Mouse (Mus musculus): Measurements from ENCODE around the gene Wfikkn1. TPM values are rescaled to one million over a fixed set of nuclear protein-coding genes. Genes with fewer than 3 reads are reported as not detected.

Gene Wfikkn1
- total and polyA plus RNA-seq, 3 experiments = 0.19 to 0.53 TPM; not detected in 1

DNA sequence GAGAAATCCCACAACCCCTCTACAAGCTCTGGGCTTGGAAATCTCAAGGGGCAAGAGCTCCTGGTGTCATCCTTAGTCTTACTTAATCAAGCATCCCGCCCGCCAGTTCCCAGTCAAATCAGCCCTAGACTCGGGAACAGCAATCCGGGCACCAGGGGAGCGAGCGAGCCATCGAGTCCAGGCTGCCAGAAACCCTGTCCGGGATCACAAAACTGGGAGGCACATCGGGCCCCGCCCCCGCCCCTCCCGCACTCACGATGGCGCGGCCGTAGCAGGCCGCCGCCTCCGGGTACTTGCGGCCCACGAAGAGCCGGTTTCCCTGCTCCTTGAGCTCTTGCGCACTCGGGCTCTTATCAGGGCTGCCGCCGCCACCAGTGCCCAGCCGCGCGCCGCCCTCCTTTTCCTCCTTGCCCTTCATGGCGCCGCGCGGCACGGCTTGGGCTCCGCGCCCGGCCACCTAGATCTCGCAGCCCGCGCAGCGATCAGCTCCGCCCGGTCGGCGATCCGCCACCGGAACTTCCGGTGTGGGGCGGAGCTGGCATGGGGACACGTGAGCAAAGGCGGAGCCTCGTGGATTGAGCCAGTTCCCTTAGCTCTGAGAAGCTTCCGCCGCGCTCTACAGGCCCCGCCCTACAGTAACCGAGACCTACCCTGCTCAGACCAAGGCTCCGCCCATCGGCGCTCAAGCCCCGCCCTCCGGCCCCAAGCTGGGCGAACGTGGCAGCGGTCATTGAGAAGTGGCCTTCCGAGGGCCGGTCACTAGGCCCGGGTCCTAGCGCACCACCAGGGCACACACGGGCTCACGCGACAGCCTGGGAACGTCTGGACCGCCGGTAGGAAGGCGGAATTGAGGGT lies 48.0 kb downstream of the Wfikkn1 start (continued):
- TF ChIP-seq HCFC1 (IDR thresholded peaks at IDR 0.05; ENCODE audit: low read depth, low read length) (peak; percentile 84), ZC3H11A (IDR thresholded peaks at IDR 0.05; ENCODE audit: low read depth, low read length) (no peak)

- Histone ChIP-seq H3K9ac (ENCODE audit: control insufficient read depth, low read depth, low read length, poor library complexity, severe bottlenecking) (peak overlapping the region; percentile 94), H3K79me2 (ENCODE audit: control insufficient read depth, insufficient read depth, low read length, poor library complexity) (peaks cover 54% of the 10 kb centered on the region), H3K36me3 (ENCODE audit: control insufficient read depth in 1 of 2, insufficient read depth in 2 of 2, low read length in 2 of 2) (peaks cover 0 to 13% of the 10 kb centered on the region in 2 experiments; a peak in 2 of 4 replicates), H3K27me3 (ENCODE audit: control insufficient read depth in 1 of 2, insufficient read depth in 2 of 2, low read length in 2 of 2) (no peaks in the 10 kb centered on the region), H3K4me1 (ENCODE audit: control insufficient read depth in 1 of 2, insufficient read depth in 2 of 2, low read length in 2 of 2) (peaks cover 2 to 37% of the 10 kb centered on the region in 2 experiments; a peak in 3 of 4 replicates), H3K4me3 (ENCODE audit: control insufficient read depth in 1 of 2, insufficient read depth in 1 of 2, low read depth in 2 of 2, low read length in 2 of 2) (peak overlapping the region; percentile 80), H3K9me3 (replicated peaks; ENCODE audit: insufficient read depth, low read length) (no peaks in the 10 kb centered on the region), H3K27ac (ENCODE audit: control insufficient read depth, low read depth, low read length) (peak overlapping the region; percentile 82)
- no peak for TF ChIP-seq TAL1 (IDR thresholded peaks at IDR 0.05; ENCODE audit: low read length)
- TF ChIP-seq TBP (IDR thresholded peaks at IDR 0.05; ENCODE audit: low read depth, low read length) = no peak
- TF ChIP-seq MYB (IDR thresholded peaks at IDR 0.05; ENCODE audit: low read depth, low read length) = 0 out of 2 replicates have a peak, but pooled peaks have one; percentile 14
- TF ChIP-seq POLR2AphosphoS5 (IDR thresholded peaks at IDR 0.05; ENCODE audit: borderline replicate concordance, low read depth, low read length) = peak; percentile 59; the same call in 1 of the 2 replicates
- TF ChIP-seq CTCF (IDR thresholded peaks at IDR 0.05 in 2 of 3, conservative IDR thresholded peaks at IDR 0.05 in 1 of 3; ENCODE audit: control insufficient read depth in 1 of 3, insufficient read depth in 1 of 3, low read depth in 2 of 3, low read length in 3 of 3, poor library complexity in 1 of 3, severe bottlenecking in 1 of 3) = no peak
- no peak for TF ChIP-seq TCF12 (IDR thresholded peaks at IDR 0.05; ENCODE audit: low read depth, low read length)
- 0 out of 2 replicates have a peak, but pooled peaks have one; percentile 41 for TF ChIP-seq ZMIZ1 (IDR thresholded peaks at IDR 0.05; ENCODE audit: low read depth, low read length)
- TF ChIP-seq POLR2AphosphoS2 (IDR thresholded peaks at IDR 0.05; ENCODE audit: low read length) = peak; percentile 55; the same call in 1 of the 2 replicates
- TF ChIP-seq RAD21 (IDR thresholded peaks at IDR 0.05; ENCODE audit: low read depth, low read length) = no peak
- DNase-seq (ENCODE audit: low read depth, low spot score) = peak; percentile 56
Measured at GRCm38 (mm10) chr17:25831451-25832281, 49.0 kb downstream of the Wfikkn1 start.

GRCm38 (mm10) chr17:25830806-25831431 lies 49.7 kb downstream of the Wfikkn1 start:
- Histone ChIP-seq H3K9ac (ENCODE audit: control insufficient read depth, low read depth, low read length, poor library complexity, severe bottlenecking) (peak overlapping the region; percentile 94; the same call in 1 of the 2 replicates), H3K27me3 (ENCODE audit: control insufficient read depth in 1 of 2, insufficient read depth in 2 of 2, low read length in 2 of 2) (no peaks in the 10 kb centered on the region), H3K9me3 (replicated peaks; ENCODE audit: insufficient read depth, low read length) (no peaks in the 10 kb centered on the region), H3K27ac (ENCODE audit: control insufficient read depth, low read depth, low read length) (no peak overlapping the region), H3K36me3 (ENCODE audit: control insufficient read depth in 1 of 2, insufficient read depth in 2 of 2, low read length in 2 of 2) (peaks cover 0 to 13% of the 10 kb centered on the region in 2 experiments; a peak in 2 of 4 replicates), H3K4me1 (ENCODE audit: control insufficient read depth in 1 of 2, insufficient read depth in 2 of 2, low read length in 2 of 2) (peaks cover 2 to 37% of the 10 kb centered on the region in 2 experiments; a peak in 3 of 4 replicates), H3K79me2 (ENCODE audit: control insufficient read depth, insufficient read depth, low read length, poor library complexity) (peaks cover 58% of the 10 kb centered on the region), H3K4me3 (ENCODE audit: control insufficient read depth in 1 of 2, insufficient read depth in 1 of 2, low read depth in 2 of 2, low read length in 2 of 2) (peak overlapping the region in 1 of 2 experiments; percentile 80; a peak in 2 of 4 replicates)
- TF ChIP-seq CHD1 (IDR thresholded peaks at IDR 0.05; ENCODE audit: low read depth, low read length) (no peak), POLR2A (IDR thresholded peaks at IDR 0.05; ENCODE audit: control insufficient read depth in 1 of 2, insufficient read depth in 1 of 2, low read depth in 1 of 2, low read length in 2 of 2, poor library complexity in 1 of 2) (0 out of 4 replicates have a peak, but pooled peaks of 1 of the 2 experiments have one; percentile 5)
- no peak for DNase-seq (ENCODE audit: low read depth, low spot score)
